Mouse (Mus musculus) cerebral cortex, adult 2 months (tissue): ENCODE data around the gene 1700016D06Rik.

Source experiments
- WGBS: fragments of 180-500 bp; shearing (Covaris S2); methylation state at CpG from one replicate; pipeline ENCODE4 v1.1.7; 2018; 5-methylcytosine and 5-hydroxymethylcytosine counted together

1700016D06Rik gene

GRCm38 (mm10) chr8:11701033-11701362 is at the start of gene 1700016D06Rik:
TSS of gene 1700016D06Rik (minus strand) at chr8:11701063.
- 58% methylated on average over 6 of the region's 6 CpGs for WGBS

- WGBS = 53% methylated on average over 6 of the region's 6 CpGs
Measured at GRCm38 (mm10) chr8:11749472-11749871, 48.6 kb upstream of the 1700016D06Rik start.

- 86% methylated on average over 11 of the region's 11 CpGs for whole genome bisulfite sequencing
Measured at GRCm38 (mm10) chr8:11746850-11747600, 46.2 kb upstream of the 1700016D06Rik start.

DNA sequence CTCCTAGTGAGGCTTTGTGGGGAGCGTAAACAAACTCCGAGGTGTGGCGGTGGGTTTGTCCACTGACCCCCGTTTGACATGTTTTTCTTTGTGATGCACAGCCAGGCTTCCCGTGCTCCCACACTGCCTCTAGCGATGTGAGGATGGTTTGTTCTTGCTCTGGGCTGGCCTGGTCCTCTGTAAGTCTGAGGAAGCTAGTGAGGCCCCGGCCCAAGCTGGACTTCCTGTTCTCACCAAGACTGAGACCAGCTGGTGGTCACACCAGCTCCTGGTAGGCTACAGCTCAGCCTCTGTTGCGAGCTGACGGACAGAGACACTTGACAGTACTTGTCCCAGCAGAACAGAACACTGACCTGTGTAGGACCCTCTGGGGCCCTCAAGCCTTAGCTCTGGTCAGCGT is 42.7 kb upstream of the 1700016D06Rik start:
- 69% methylated on average over 10 of the region's 10 CpGs for WGBS

DNA sequence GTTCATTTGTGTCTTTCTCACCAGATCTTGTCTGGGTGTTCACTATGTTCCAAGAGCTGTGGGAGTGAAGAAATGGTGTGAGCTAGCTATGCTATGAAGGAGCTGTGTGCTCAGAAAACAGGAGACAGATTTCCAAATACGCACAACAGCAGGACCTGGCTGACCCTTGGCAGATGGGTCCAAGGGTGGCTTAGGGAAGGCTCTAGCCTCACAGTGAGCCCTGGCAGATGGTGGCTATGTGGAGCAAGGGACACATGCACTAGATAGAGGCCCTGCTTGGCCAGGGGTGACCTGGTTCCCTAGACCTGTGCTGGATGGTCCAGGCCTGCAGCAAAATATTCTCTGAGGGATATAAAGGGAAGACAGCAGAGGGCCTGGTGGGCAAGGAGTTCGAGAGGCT is 40.0 kb upstream of the 1700016D06Rik start:
- WGBS = 83% methylated on average over 2 of the region's 2 CpGs

DNA sequence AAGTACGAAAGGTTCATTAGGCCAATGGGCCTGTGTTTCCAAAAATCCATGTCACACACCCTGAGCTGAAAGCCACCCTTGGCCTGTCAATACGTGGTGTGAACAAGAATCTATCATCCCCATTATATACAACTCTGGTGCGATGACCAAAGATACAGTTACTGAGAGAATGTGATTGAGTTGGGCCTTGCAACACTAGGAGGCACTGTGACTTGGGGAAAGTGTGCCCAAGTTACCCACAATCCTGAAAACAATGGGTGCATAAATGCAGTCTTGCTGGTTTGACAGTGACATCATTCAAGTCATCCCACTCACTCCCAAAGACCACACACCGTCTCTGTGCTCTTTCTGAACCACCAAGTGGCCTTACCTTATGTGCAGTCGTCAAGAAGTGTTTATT is 38.2 kb upstream of the 1700016D06Rik start:
- 77% methylated on average over 5 of the region's 5 CpGs for WGBS

DNA sequence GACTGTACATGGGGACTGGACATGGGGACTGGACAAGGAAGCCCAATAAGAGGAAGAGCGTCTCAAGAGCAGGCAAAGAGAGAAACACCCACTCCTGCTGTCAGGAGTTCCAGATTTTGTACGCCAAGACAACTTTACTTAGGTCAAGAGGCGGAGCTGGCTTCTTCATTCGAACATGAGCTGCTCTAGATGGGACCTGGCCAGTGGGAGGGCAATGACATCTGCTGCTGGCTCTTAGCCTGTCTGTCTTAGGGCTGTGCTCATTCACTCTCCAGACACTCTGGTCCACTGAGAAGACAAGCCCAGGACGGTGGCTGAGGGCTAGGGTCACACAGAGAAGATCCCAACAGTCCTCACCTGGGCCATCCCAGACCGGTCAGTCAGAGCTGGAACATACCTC is 36.2 kb upstream of the 1700016D06Rik start:
- 70% methylated on average over 6 of the region's 6 CpGs for WGBS

DNA sequence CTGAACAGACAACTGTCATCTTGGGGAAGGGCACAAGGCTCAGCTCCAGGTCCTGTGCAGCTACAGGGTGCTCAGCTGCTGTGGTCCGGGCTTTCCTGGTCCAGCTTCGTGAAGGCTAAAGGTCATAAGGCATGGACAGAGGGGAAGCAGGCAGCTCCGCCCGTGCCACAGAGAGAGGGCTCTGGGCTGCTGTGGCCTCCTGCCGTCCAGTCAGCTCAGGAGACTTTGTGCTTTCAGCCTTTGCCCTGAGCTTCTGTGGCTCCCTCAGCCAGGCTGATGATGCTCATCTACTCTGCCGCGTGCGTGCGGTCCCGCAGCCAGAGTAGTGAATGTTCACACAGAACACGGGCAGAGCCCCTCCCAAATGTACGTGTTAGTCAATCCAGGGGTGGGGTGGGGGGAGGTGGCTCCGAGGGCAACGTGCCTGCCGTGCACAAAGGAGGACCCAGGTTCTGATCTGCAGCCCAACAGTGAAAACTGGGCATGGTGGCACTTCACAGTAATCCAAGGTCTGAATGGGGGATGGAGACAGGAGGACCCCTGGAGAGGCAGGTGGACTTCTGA is 34.9 kb upstream of the 1700016D06Rik start:
- 82% methylated on average over 15 of the region's 15 CpGs for WGBS

DNA sequence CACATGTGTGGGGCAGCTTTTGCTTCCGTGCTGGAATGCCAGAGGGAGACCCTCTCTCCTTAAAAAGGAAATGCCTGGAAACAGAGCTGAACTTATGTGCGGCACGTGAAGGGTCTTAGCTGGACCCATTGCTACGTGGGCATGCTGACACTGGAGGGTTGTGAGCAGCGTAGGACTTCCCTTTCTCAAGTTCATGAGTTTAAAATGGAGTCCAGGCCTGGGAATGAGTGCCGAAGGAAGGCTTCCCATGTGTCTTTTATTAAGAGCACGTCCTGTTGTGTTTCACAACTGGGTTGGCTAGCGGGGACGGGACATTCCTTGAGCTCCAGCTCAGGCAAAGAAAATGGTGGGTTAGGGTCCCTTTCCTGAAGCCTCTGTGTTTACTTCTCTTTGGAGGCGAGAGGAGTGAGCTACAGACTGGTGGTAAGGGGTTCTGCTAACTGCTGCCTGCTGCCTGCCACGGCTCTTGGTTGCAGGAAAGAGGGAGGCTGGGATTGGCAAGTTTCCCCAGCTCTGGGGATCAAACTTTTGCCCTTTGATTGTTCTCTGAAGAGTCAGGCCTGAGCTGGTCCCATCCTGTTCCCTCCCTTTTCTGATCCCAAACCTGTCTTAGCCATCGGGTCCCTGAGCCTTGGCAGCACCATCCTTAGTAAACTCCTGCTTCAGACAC is 29.5 kb upstream of the 1700016D06Rik start:
- WGBS = 51% methylated on average over 12 of the region's 12 CpGs

GRCm38 (mm10) chr8:11728482-11729295 is 27.8 kb upstream of the 1700016D06Rik start:
- WGBS = 1% methylated on average over 61 of the region's 61 CpGs

DNA sequence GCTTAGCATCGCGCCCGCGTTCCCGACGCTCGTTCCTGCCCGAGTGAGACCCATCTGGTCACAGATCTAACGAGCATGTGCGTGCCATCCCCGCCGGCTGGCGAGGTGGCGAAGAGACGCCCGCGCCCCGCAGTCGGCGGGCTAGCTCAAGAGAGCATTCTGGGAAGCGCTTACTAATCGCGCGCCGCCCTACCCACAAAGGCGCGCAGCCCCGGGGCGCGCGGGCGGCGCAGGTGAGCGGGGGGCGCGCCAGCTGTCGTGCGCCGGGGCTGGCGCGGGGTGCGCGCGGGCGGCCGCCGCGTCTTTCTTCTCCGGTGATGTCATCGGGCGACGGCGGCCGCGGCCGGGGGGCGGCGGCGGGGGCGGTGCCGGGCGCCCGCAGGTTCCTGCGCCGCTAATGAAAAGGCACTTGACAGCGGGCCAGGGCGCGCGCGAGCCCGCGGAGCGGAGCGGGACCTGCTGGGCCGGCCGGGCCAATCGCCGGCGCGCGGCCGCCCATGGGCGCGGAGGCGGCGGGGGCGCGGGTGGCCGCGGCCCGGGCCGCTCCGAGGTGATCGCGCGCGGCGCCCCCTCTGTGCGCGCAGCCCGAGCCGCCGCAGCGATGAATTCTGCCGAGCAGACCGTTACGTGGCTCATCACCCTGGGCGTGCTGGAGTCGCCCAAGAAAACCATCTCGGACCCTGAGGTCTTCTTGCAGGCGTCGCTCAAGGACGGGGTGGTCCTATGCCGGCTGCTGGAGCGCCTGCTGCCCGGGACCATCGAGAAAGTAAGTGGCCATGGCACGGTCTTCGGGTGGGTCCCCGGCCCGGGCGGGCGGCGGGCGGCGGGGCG is 27.0 kb upstream of the 1700016D06Rik start, which contains the start of gene Arhgef7:
Gene Arhgef7, plus strand, starts transcription at position 71 of the 831 bp plus-strand sequence.
- under 1% methylated on average over 109 of the region's 127 CpGs for WGBS

- WGBS = 3% methylated on average over 22 of the region's 22 CpGs
Measured at GRCm38 (mm10) chr8:11727273-11727650, 26.4 kb upstream of the 1700016D06Rik start.

DNA sequence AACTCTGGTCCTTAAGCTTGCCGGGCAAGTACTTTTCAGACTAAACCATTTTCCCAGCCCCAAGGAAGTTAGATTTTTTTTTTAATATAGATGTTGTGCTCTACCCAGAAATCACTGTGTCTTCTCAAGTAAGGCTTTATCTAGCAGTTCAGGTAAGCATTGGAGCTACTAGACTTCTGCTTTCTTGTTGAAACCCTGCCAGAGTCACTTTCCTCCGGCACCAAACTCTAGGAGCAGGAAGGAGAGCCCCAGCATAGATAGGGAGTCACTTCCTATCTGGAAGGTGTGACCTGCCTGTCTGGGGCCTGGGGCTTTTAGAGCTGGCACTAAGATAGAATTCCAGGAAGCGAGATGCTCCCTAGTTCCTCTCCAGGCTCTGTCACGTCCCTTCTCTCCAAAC is 16.3 kb upstream of the 1700016D06Rik start:
- 77% methylated on average over 4 of the region's 4 CpGs for WGBS

DNA sequence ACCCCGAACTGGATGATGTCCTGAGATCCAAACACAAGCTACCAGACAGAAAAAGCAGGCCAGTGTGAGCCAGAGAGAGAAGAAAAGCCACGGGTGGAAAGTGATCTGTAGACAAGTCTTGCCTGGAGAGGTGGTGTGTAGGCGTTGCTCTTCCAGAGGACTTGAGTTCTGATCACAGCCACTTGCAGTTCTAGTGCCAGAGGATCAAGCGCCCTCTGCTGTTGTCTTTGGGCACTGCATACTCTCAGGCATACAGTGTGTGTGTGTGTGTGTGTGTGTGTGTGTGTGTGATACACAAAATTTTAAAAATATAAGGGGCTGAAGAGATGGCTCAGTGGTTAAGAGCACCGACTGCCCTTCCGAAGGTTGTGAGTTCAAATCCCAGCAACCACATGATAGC is 11.4 kb upstream of the 1700016D06Rik start:
- 83% methylated on average over 6 of the region's 6 CpGs for WGBS

- 64% methylated on average over 5 of the region's 5 CpGs for WGBS
Measured at GRCm38 (mm10) chr8:11710415-11710814, 9.6 kb upstream of the 1700016D06Rik start.

DNA sequence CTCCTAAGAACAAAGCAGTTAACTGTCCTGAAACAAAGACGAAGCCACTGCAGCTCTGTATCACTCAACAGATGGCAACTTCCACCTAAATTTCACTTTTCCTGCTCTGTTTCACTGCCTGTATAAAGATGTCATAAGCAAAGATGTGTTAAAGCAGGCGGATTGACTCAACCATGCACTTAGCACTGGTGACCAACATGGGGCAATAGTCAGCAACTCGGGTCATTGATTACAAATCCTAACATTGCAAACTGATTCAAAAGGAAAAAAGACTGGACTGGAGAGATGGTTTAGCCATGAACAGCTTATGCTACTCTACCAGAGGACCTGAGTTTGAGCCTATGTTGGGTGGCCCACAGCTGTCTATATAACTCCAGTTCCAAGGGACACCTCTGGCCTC is 8.7 kb upstream of the 1700016D06Rik start:
- WGBS = 75% methylated on average over 3 of the region's 3 CpGs

GRCm38 (mm10) chr8:11708815-11709214 is 8.0 kb upstream of the 1700016D06Rik start:
- 71% methylated on average over 2 of the region's 2 CpGs for WGBS

DNA sequence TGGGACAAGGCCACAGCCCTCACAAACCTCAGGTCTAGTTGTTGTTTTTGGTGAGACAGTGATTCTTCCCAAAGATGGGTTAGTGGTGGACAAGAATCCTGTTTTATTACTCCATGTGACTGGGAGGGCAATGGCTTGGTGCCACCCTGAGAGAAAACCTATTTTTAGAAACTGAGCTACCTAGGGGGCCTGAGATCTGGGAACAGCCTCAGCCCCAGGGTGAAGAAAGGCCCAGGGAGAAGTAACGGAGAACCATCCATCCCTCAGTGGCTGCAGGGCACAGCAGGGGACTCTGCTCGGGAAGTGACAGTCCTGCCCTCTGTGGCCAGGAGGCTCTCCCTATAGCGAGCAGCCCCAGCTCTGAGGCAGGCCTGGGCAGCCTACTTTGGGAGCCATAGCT is 6.8 kb upstream of the 1700016D06Rik start:
- 71% methylated on average over 3 of the region's 3 CpGs for WGBS

- WGBS = 45% methylated on average over 12 of the region's 12 CpGs
Measured at GRCm38 (mm10) chr8:11705818-11706217, 5.0 kb upstream of the 1700016D06Rik start.

GRCm38 (mm10) chr8:11704716-11705420 is 4.0 kb upstream of the 1700016D06Rik start:
- 73% methylated on average over 6 of the region's 6 CpGs for WGBS

- 86% methylated on average over 5 of the region's 5 CpGs for WGBS
Measured at GRCm38 (mm10) chr8:11703789-11704188, 2.9 kb upstream of the 1700016D06Rik start.
